Comparison of ENCODE assay signal across 8 mouse cellular contexts in genomic region chr13:29984286-29985100, GRCm38 (mm10). TPM values are rescaled to one million over a fixed set of nuclear protein-coding genes. Genes with fewer than 3 reads are reported as not detected.
DNase-seq lines count a peak whose midpoint lies in the region; ATAC-seq lines count a peak whose summit lies in the region.

No protein-coding gene starts in this region.

- H3K9ac ChIP-seq in embryonic facial prominence, embryonic 13.5 days: peak overlapping the region; percentile 95
- H3K9ac ChIP-seq in heart, embryonic 11.5 days (ENCODE audit: low read depth, low read length): peak overlapping the region; percentile 100
- peak overlapping the region; percentile 98 for H3K9ac ChIP-seq in kidney, embryonic 15.5 days
- peak overlapping the region; percentile 100 for H3K9ac ChIP-seq in liver, embryonic 11.5 days (ENCODE audit: low read depth, low read length)

- under 1% methylated on average over 43 of the region's 69 CpGs for WGBS in embryonic facial prominence, embryonic 13.5 days
- 1% methylated on average over 45 of the region's 69 CpGs for WGBS in heart, embryonic 11.5 days (ENCODE audit: insufficient replicate concordance)
- WGBS in kidney, embryonic 15.5 days: under 1% methylated on average over 46 of the region's 69 CpGs
- under 1% methylated on average over 48 of the region's 69 CpGs for WGBS in liver, embryonic 11.5 days

- no peaks in the 10 kb centered on the region; the same call in 1 of the 2 replicates for H3K36me3 ChIP-seq in embryonic facial prominence, embryonic 13.5 days
- H3K36me3 ChIP-seq in heart, embryonic 11.5 days (ENCODE audit: control insufficient read depth, insufficient read depth, low read length): no peaks in the 10 kb centered on the region
- H3K36me3 ChIP-seq in kidney, embryonic 15.5 days: no peaks in the 10 kb centered on the region; the same call in 1 of the 2 replicates
- no peaks in the 10 kb centered on the region for H3K36me3 ChIP-seq in liver, embryonic 11.5 days (ENCODE audit: control insufficient read depth, insufficient read depth, low read length)

- H3K9me3 ChIP-seq in embryonic facial prominence, embryonic 13.5 days: no peaks in the 10 kb centered on the region
- H3K9me3 ChIP-seq in heart, embryonic 11.5 days (replicated peaks; ENCODE audit: control insufficient read depth, low read length): no peaks in the 10 kb centered on the region
- H3K9me3 ChIP-seq in kidney, embryonic 15.5 days (replicated peaks): no peaks in the 10 kb centered on the region
- no peaks in the 10 kb centered on the region for H3K9me3 ChIP-seq in liver, embryonic 11.5 days (ENCODE audit: control insufficient read depth, low read length)

- ATAC-seq in embryonic facial prominence, embryonic 13.5 days (ENCODE audit: insufficient number of reproducible peaks, insufficient read depth, low FRiP score, low TSS enrichment, low read depth): peak; percentile 44
- ATAC-seq in heart, embryonic 11.5 days (replicated peaks; ENCODE audit: insufficient number of reproducible peaks, low FRiP score, low TSS enrichment): peak; percentile 44
- peak; percentile 30 for ATAC-seq in kidney, embryonic 15.5 days (replicated peaks; ENCODE audit: low FRiP score)
- peak; percentile 29 for ATAC-seq in liver, embryonic 11.5 days (replicated peaks; ENCODE audit: low FRiP score)
- ATAC-seq in monocyte, adult 5-6 weeks (replicated peaks; ENCODE audit: insufficient number of reproducible peaks, low FRiP score, low TSS enrichment, poor library complexity, severe bottlenecking): peak; percentile 28

- no peaks in the 10 kb centered on the region for H3K27me3 ChIP-seq in embryonic facial prominence, embryonic 13.5 days
- H3K27me3 ChIP-seq in heart, embryonic 11.5 days (ENCODE audit: control insufficient read depth, insufficient read depth, low read length): no peaks in the 10 kb centered on the region
- H3K27me3 ChIP-seq in kidney, embryonic 15.5 days: no peaks in the 10 kb centered on the region
- no peaks in the 10 kb centered on the region for H3K27me3 ChIP-seq in liver, embryonic 11.5 days (replicated peaks; ENCODE audit: control insufficient read depth, insufficient read depth, low read length)

- H3K4me2 ChIP-seq in embryonic facial prominence, embryonic 13.5 days: peak overlapping the region; percentile 83
- peak overlapping the region; percentile 87 for H3K4me2 ChIP-seq in heart, embryonic 11.5 days
- H3K4me2 ChIP-seq in kidney, embryonic 15.5 days: peak overlapping the region; percentile 83
- H3K4me2 ChIP-seq in liver, embryonic 11.5 days: peak overlapping the region; percentile 82

- H3K4me3 ChIP-seq in embryonic facial prominence, embryonic 13.5 days: peak overlapping the region; percentile 92
- peak overlapping the region; percentile 98 for H3K4me3 ChIP-seq in heart, embryonic 11.5 days (ENCODE audit: low read depth, low read length)
- H3K4me3 ChIP-seq in kidney, embryonic 15.5 days (replicated peaks): peak overlapping the region; percentile 98
- peak overlapping the region; percentile 98 for H3K4me3 ChIP-seq in liver, embryonic 11.5 days (ENCODE audit: low read depth, low read length)

- DNase-seq in 3T3-L1 (ENCODE audit: low read depth, low spot score): peak; percentile 65
- DNase-seq in adrenal gland, postnatal 10 days: peak; percentile 88
- DNase-seq in liver, embryonic 11.5 days (ENCODE audit: low spot score): peak; percentile 85
- peak; percentile 85 for DNase-seq in spleen, postnatal 36 days (ENCODE audit: low spot score in 2 of 2)

- peak overlapping the region; percentile 98 for H3K27ac ChIP-seq in embryonic facial prominence, embryonic 13.5 days
- H3K27ac ChIP-seq in heart, embryonic 11.5 days (ENCODE audit: low read depth, low read length): peak overlapping the region; percentile 97
- H3K27ac ChIP-seq in kidney, embryonic 15.5 days: peak overlapping the region; percentile 97
- peak overlapping the region; percentile 98 for H3K27ac ChIP-seq in liver, embryonic 11.5 days (ENCODE audit: low read depth, low read length)

- H3K4me1 ChIP-seq in embryonic facial prominence, embryonic 13.5 days: peaks cover 31% of the 10 kb centered on the region
- H3K4me1 ChIP-seq in heart, embryonic 11.5 days (ENCODE audit: control insufficient read depth, insufficient read depth, low read length): peaks cover 26% of the 10 kb centered on the region
- peaks cover 41% of the 10 kb centered on the region for H3K4me1 ChIP-seq in kidney, embryonic 15.5 days
- peaks cover 29% of the 10 kb centered on the region for H3K4me1 ChIP-seq in liver, embryonic 11.5 days (replicated peaks; ENCODE audit: control insufficient read depth, insufficient read depth, low read length)

RNA-seq across cellular contexts. Expression of gene E2f3, which starts 1.4 kb away (rescaled TPM):
- 10 to 100 TPM; 12.4 to 14.4 TPM for total RNA-seq in adrenal gland, postnatal 10 days (2021)
- 12.5 and 13.1 TPM in 2 replicates for polyA plus RNA-seq in embryonic facial prominence, embryonic 13.5 days (2015; fragmentation: Nextera tagmentation; extraction: Ambion mirVana)
- 9.9 and 10.4 TPM in 2 replicates for polyA plus RNA-seq in heart, embryonic 11.5 days (2014; fragmentation: Nextera tagmentation; extraction: Ambion mirVana)
- polyA plus RNA-seq in kidney, embryonic 15.5 days (2015; fragmentation: Nextera tagmentation; extraction: Ambion mirVana): 14.6 and 15.4 TPM in 2 replicates
- polyA plus RNA-seq in liver, embryonic 11.5 days (2014; fragmentation: Nextera tagmentation; extraction: Ambion mirVana): 13.5 and 13.7 TPM in 2 replicates
- total RNA-seq in monocyte, adult 5-6 weeks (2017): 2.8 to 3.4 TPM (median 3.0 TPM) in 3 replicates

Comparison
In these comparisons a context has a peak if more than half of its experiments do, and no peak if none do; other contexts are left out.
1. Peak in every context shown above with its lines: DNase-seq, ATAC-seq, H3K4me3 ChIP-seq and H3K27ac ChIP-seq.